Mouse (Mus musculus) forebrain, embryonic 15.5 days (tissue): ENCODE data around the gene Tmem223. TPM values are rescaled to one million over a fixed set of nuclear protein-coding genes. Genes with fewer than 3 reads are reported as not detected.

Source experiments
- ATAC-seq: fragments of 200-750 bp; cut with Nextera tagmentation; replicated peaks from 2 replicates; pipeline ENCODE4 v1.8.0; 2017; ENCODE audit warnings: mild to moderate bottlenecking, moderate TSS enrichment, moderate library complexity
- H3K27ac ChIP-seq: fragments of 300-500 bp; sonication (generic); replicated peaks from 2 replicates; pipeline ENCODE4 v1.5.1; 2015; ENCODE audit warnings: mild to moderate bottlenecking, inconsistent platforms
- H3K27me3 ChIP-seq: fragments of 300-500 bp; sonication (generic); 2 replicates; pipeline ENCODE4 v1.6.1; 2015; ENCODE audit warnings: inconsistent platforms
- H3K36me3 ChIP-seq: fragments of 300-500 bp; sonication (generic); 2 replicates; pipeline ENCODE4 v1.6.1; 2015; ENCODE audit warnings: mild to moderate bottlenecking, inconsistent platforms
- H3K4me1 ChIP-seq: fragments of 300-500 bp; sonication (generic); 2 replicates; pipeline ENCODE4 v1.6.1; 2015; ENCODE audit warnings: inconsistent platforms
- H3K4me2 ChIP-seq: fragments of 300-500 bp; sonication (generic); replicated peaks from 2 replicates; pipeline ENCODE4 v1.6.1; 2015; ENCODE audit warnings: mild to moderate bottlenecking, inconsistent platforms
- H3K4me3 ChIP-seq: fragments of 300-500 bp; sonication (generic); 2 replicates; pipeline ENCODE4 v1.5.1; 2015; ENCODE audit warnings: mild to moderate bottlenecking, inconsistent platforms
- H3K9ac ChIP-seq: fragments of 300-500 bp; sonication (generic); replicated peaks from 2 replicates; pipeline ENCODE4 v1.6.1; 2015; ENCODE audit warnings: mild to moderate bottlenecking, inconsistent platforms
- H3K9me3 ChIP-seq: fragments of 300-500 bp; sonication (generic); 2 replicates; pipeline ENCODE4 v1.6.1; 2016; ENCODE audit warnings: inconsistent platforms
- WGBS: fragments of 180-500 bp; shearing (Covaris S2); methylation state at CpG from one replicate; pipeline ENCODE4 v1.1.7; 2015; ENCODE audit warnings: mixed read lengths; 5-methylcytosine and 5-hydroxymethylcytosine counted together
- microRNA-seq: library from miRNA; unstranded; fragments of <30 nt; microRNA quantifications from one replicate; pipeline ENCODE4, GENCODE M21; 2016
- polyA plus RNA-seq: library from polyadenylated mRNA; unstranded; fragments of >200 nt; fragmentation: Nextera tagmentation; extraction: Ambion mirVana; gene quantifications from 2 replicates; pipeline ENCODE4 v1.2.1, GENCODE M21; 2015

Gene Tmem223
- polyA plus RNA-seq, 1 experiment from 2014 or later, result 249 TPM

GRCm38 (mm10) chr19:8818301-8818798 lies 47.6 kb downstream of the Tmem223 start:
- peaks cover 61% of the 10 kb centered on the region for H3K4me1 ChIP-seq
- H3K27ac ChIP-seq, result peak overlapping the region; percentile 98
- peak overlapping the region; percentile 65 for H3K9ac ChIP-seq
- H3K4me3 ChIP-seq, result peak overlapping the region; percentile 74
- peak overlapping the region; percentile 89 for H3K4me2 ChIP-seq
- peaks cover 22% of the 10 kb centered on the region for H3K36me3 ChIP-seq
- H3K9me3 ChIP-seq, result no peaks in the 10 kb centered on the region
- no peak for ATAC-seq
- 27% methylated on average over 14 of the region's 14 CpGs for WGBS
- no peaks in the 10 kb centered on the region for H3K27me3 ChIP-seq

GRCm38 (mm10) chr19:8818801-8819595 lies 48.2 kb downstream of the Tmem223 start, which contains the start of gene Ttc9c:
Gene Ttc9c (minus strand): TSS chr19:8819333.
- Histone ChIP-seq H3K36me3 (peaks cover 23% of the 10 kb centered on the region), H3K27me3 (no peaks in the 10 kb centered on the region), H3K4me1 (peaks cover 63% of the 10 kb centered on the region), H3K9me3 (no peaks in the 10 kb centered on the region), H3K4me3 (peak within 1 kb of the TSS; percentile 74), H3K4me2 (peak within 1 kb of the TSS; percentile 89), H3K27ac (peak within 1 kb of the TSS; percentile 98), H3K9ac (peak within 1 kb of the TSS; percentile 76)
- ATAC-seq, result peak; percentile 94
- WGBS, result under 1% methylated on average over 33 of the region's 33 CpGs

- H3K27me3 ChIP-seq, result no peaks in the 10 kb centered on the region
- H3K4me2 ChIP-seq, result peak within 1 kb of the TSS; percentile 89
- H3K4me1 ChIP-seq, result peaks cover 57% of the 10 kb centered on the region
- ATAC-seq, result peak; percentile 96
- H3K9me3 ChIP-seq, result no peaks in the 10 kb centered on the region
- H3K4me3 ChIP-seq, result peak within 1 kb of the TSS; percentile 74
- H3K36me3 ChIP-seq, result peaks cover 25% of the 10 kb centered on the region
- peak within 1 kb of the TSS; percentile 76 for H3K9ac ChIP-seq
- peak within 1 kb of the TSS; percentile 98 for H3K27ac ChIP-seq
- WGBS, result 0% methylated on average over 83 of the region's 83 CpGs
These were observed 49.0 kb downstream of the Tmem223 start, which contains the start of gene Hnrnpul2 for GRCm38 (mm10) chr19:8819596-8820423. Gene Hnrnpul2 (plus strand): TSS chr19:8820010.

- H3K27ac ChIP-seq, result peak overlapping the region; percentile 98
- H3K4me1 ChIP-seq, result peaks cover 56% of the 10 kb centered on the region
- peaks cover 30% of the 10 kb centered on the region for H3K36me3 ChIP-seq
- H3K9ac ChIP-seq, result peak overlapping the region; percentile 76
- peak overlapping the region; percentile 74 for H3K4me3 ChIP-seq
- peak overlapping the region; percentile 89 for H3K4me2 ChIP-seq
- no peaks in the 10 kb centered on the region for H3K9me3 ChIP-seq
- under 1% methylated on average over 48 of the region's 48 CpGs for WGBS
- no peaks in the 10 kb centered on the region for H3K27me3 ChIP-seq
- peak; percentile 17 for ATAC-seq
These were observed 49.7 kb downstream of the Tmem223 start for GRCm38 (mm10) chr19:8820424-8820956.

GRCm38 (mm10) chr19:8821146-8821545 lies 50.4 kb downstream of the Tmem223 start:
- WGBS, result under 1% methylated on average over 7 of the region's 7 CpGs
- H3K4me2 ChIP-seq, result peak overlapping the region; percentile 89
- peak overlapping the region; percentile 76 for H3K9ac ChIP-seq
- ATAC-seq, result no peak
- peaks cover 36% of the 10 kb centered on the region for H3K36me3 ChIP-seq
- H3K27ac ChIP-seq, result 0 out of 2 replicates have a peak overlapping the region, but pooled peaks have one; percentile 98
- peak overlapping the region; percentile 74 for H3K4me3 ChIP-seq
- H3K9me3 ChIP-seq, result no peaks in the 10 kb centered on the region
- peaks cover 49% of the 10 kb centered on the region for H3K4me1 ChIP-seq
- H3K27me3 ChIP-seq, result no peaks in the 10 kb centered on the region

Small RNAs within 50 kb of the gene (microRNA-seq; reads per million reads assigned to microRNA genes)
- gene Mir6992, result not detected

Other genes with a start within 250 kb of the Tmem223 start
- 5.5 and 6.1 TPM in 2 replicates for gene Slc22a8, start 179.7 kb upstream of the Tmem223 start, polyA plus RNA-seq
- 6.6 and 7.8 TPM in 2 replicates for gene Slc22a6, start 153.0 kb upstream of the Tmem223 start, polyA plus RNA-seq
- gene Chrm1, start 107.2 kb upstream of the Tmem223 start, polyA plus RNA-seq, result 5.1 and 5.4 TPM in 2 replicates
- gene Slc3a2, start 47.6 kb upstream of the Tmem223 start, polyA plus RNA-seq, result 164 and 171 TPM in 2 replicates
- 96.5 and 97.4 TPM in 2 replicates for gene Wdr74, start 35.2 kb upstream of the Tmem223 start, polyA plus RNA-seq
- gene 1700092M07Rik, start 30.3 kb upstream of the Tmem223 start, polyA plus RNA-seq, result 1.5 and 2.5 TPM in 2 replicates
- gene Stx5a, start 29.6 kb upstream of the Tmem223 start, polyA plus RNA-seq, result 130 and 133 TPM in 2 replicates
- 187 and 192 TPM in 2 replicates for gene Nxf1, start 13.9 kb upstream of the Tmem223 start, polyA plus RNA-seq
- 27.4 and 33.9 TPM in 2 replicates for gene Tmem179b, start 3.5 kb downstream of the Tmem223 start, polyA plus RNA-seq
- gene Taf6l, start 15.4 kb downstream of the Tmem223 start, polyA plus RNA-seq, result 32.2 and 34.1 TPM in 2 replicates
- 162 and 169 TPM in 2 replicates for gene Polr2g, start 27.6 kb downstream of the Tmem223 start, polyA plus RNA-seq
- gene Zbtb3, start 31.6 kb downstream of the Tmem223 start, polyA plus RNA-seq, result 8.3 and 9.6 TPM in 2 replicates
- 68.4 and 72.7 TPM in 2 replicates for gene Ttc9c, start 48.3 kb downstream of the Tmem223 start, polyA plus RNA-seq
- 5.9 and 6.1 TPM in 2 replicates for gene Hnrnpul2, start 49.0 kb downstream of the Tmem223 start, polyA plus RNA-seq
- gene AC129217.1, start 58.8 kb downstream of the Tmem223 start, polyA plus RNA-seq, result not detected in 2 replicates
- gene Bscl2, start 66.5 kb downstream of the Tmem223 start, polyA plus RNA-seq, result 80.7 and 85.2 TPM in 2 replicates
- gene Gng3, start 68.2 kb downstream of the Tmem223 start, polyA plus RNA-seq, result 272 and 281 TPM in 2 replicates
- gene Lrrn4cl, start 79.8 kb downstream of the Tmem223 start, polyA plus RNA-seq, result 0.53 and 0.60 TPM in 2 replicates
- gene Ubxn1, start 100.5 kb downstream of the Tmem223 start, polyA plus RNA-seq, result 178 and 181 TPM in 2 replicates
- 55.4 and 61.8 TPM in 2 replicates for gene Uqcc3, start 109.9 kb downstream of the Tmem223 start, polyA plus RNA-seq
- gene Lbhd1, start 112.7 kb downstream of the Tmem223 start, polyA plus RNA-seq, result 59.1 and 74.7 TPM in 2 replicates
- gene Gm49403, start 112.9 kb downstream of the Tmem223 start, polyA plus RNA-seq, result not detected in 2 replicates
- gene 1810009A15Rik, start 117.9 kb downstream of the Tmem223 start, polyA plus RNA-seq, result 53.9 and 55.0 TPM in 2 replicates
- gene Gm49416, start 117.9 kb downstream of the Tmem223 start, polyA plus RNA-seq, result 0.25 TPM in 1 of 2 replicates, not detected in the other
- 42.0 and 43.7 TPM in 2 replicates for gene Ints5, start 122.0 kb downstream of the Tmem223 start, polyA plus RNA-seq
- 88.1 and 89.6 TPM in 2 replicates for gene Ganab, start 127.1 kb downstream of the Tmem223 start, polyA plus RNA-seq
- gene B3gat3, start 149.4 kb downstream of the Tmem223 start, polyA plus RNA-seq, result 78.9 and 81.0 TPM in 2 replicates
- 0.87 and 1.5 TPM in 2 replicates for gene Rom1, start 158.4 kb downstream of the Tmem223 start, polyA plus RNA-seq
- 10.4 and 11.7 TPM in 2 replicates for gene Eml3, start 158.6 kb downstream of the Tmem223 start, polyA plus RNA-seq
- 171 and 175 TPM in 2 replicates for gene Mta2, start 170.9 kb downstream of the Tmem223 start, polyA plus RNA-seq
- gene Tut1, start 182.9 kb downstream of the Tmem223 start, polyA plus RNA-seq, result 34.1 and 34.7 TPM in 2 replicates
- gene Eef1g, start 196.0 kb downstream of the Tmem223 start, polyA plus RNA-seq, result 336 and 348 TPM in 2 replicates
- gene Ahnak, start 218.3 kb downstream of the Tmem223 start, polyA plus RNA-seq, result 2.6 and 3.7 TPM in 2 replicates